Mouse (Mus musculus): ENCODE results near the gene Gm1123. TPM values are rescaled to one million over a fixed set of nuclear protein-coding genes. Genes with fewer than 3 reads are reported as not detected.

Gm1123 gene
- total RNA-seq, 4 experiments from 2014 or later, result 0.23 TPM; not detected in 3

Other genes with a start within 250 kb of the Gm1123 start
- gene Prr23a1, start 193.2 kb downstream of the Gm1123 start, total RNA-seq (2022), result not detected
- not detected for gene Prr23a2, start 179.2 kb downstream of the Gm1123 start, total RNA-seq (2022)
- gene Prr23a3, start 170.9 kb downstream of the Gm1123 start, total RNA-seq (2022), result not detected
- gene 7420426K07Rik, start 132.6 kb downstream of the Gm1123 start, total RNA-seq (2022), result not detected
- 1 to 10 TPM in 1 of 4 experiments, under 1 TPM in 3; 0.72 to 1.1 (median 0.90) TPM for gene Foxl2, start 80.4 kb downstream of the Gm1123 start, total RNA-seq (2022)
- gene Faim, start 49.3 kb downstream of the Gm1123 start, total RNA-seq (2022), result 10 to 100 TPM; 27.0 to 36.2 (median 30.2) TPM
- 10 to 100 TPM; 21.1 to 25.4 (median 24.5) TPM for gene Pik3cb, start 104.9 kb upstream of the Gm1123 start, total RNA-seq (2022)
- not detected for gene Faiml, start 201.5 kb upstream of the Gm1123 start, total RNA-seq (2022)
- gene Cep70, start 207.7 kb upstream of the Gm1123 start, total RNA-seq (2022), result 10 to 100 TPM; 23.9 to 26.4 (median 25.6) TPM

Data from left cerebral cortex, adult 8-10 months (tissue).